8 mouse cellular contexts compared by ENCODE assay signal in genomic region chr5:33692393-33692792, GRCm38 (mm10). TPM values are rescaled to one million over a fixed set of nuclear protein-coding genes. Genes with fewer than 3 reads are reported as not detected.
DNase-seq lines count a peak whose midpoint lies in the region; ATAC-seq and TF ChIP-seq lines count a peak whose summit lies in the region.

No protein-coding gene starts in this region.

- peak; percentile 78 to 85 for ATAC-seq in hematopoietic stem cell, adult 5-6 weeks (replicated peaks in 1 of 2; ENCODE audit: insufficient read depth in 1 of 2, low FRiP score in 2 of 2, low TSS enrichment in 1 of 2, low read depth in 1 of 2, poor library complexity in 2 of 2, severe bottlenecking in 2 of 2)

- peak; percentile 37 for DNase-seq in adrenal gland, postnatal 10 days
- no peak for DNase-seq in adrenal gland, postnatal 4 days (ENCODE audit: low spot score in 2 of 2)
- DNase-seq in brain, embryonic 14.5 days (ENCODE audit: low read depth), result peak; percentile 89
- DNase-seq in lung, postnatal 4 days, result peak; percentile 73 to 86
- DNase-seq in frontal cortex, postnatal 36 days (ENCODE audit: low spot score in 2 of 2), result no peak
- no peak for DNase-seq in cerebellum, adult 18-20 months
- DNase-seq in layer of hippocampus, postnatal 25 days (ENCODE audit: extremely low spot score in 1 of 2, low spot score in 1 of 2), result no peak

- no peak for TF ChIP-seq POLR2A in brain, embryonic 14.5 days (IDR thresholded peaks at IDR 0.05; ENCODE audit: borderline replicate concordance, extremely low read depth, insufficient read depth, insufficient read length, poor library complexity, severe bottlenecking)

- no peak for TF ChIP-seq CTCF in brain, embryonic 14.5 days (IDR thresholded peaks at IDR 0.05; ENCODE audit: borderline replicate concordance, extremely low read depth, insufficient read depth, insufficient read length)

RNA-seq across cellular contexts. Expression of gene Fgfr3, which starts 29.1 kb away (rescaled TPM):
- 1 to 10 TPM; 4.8 to 8.8 TPM for total RNA-seq in adrenal gland, postnatal 10 days (2021)
- total RNA-seq in adrenal gland, postnatal 4 days (2021), result 10 to 100 TPM in 1 of 2 experiments, 1 to 10 TPM in 1; 5.2 to 13.7 TPM
- 86.0 and 123 TPM in 2 replicates for polyA plus RNA-seq in brain, embryonic 14.5 days (2012; rRNA removed)
- 2.2 and 3.0 TPM in 2 replicates for total RNA-seq in hematopoietic stem cell, adult 5-6 weeks (2017)
- 100 to 1,000 TPM; 107 to 123 TPM for total RNA-seq in layer of hippocampus, postnatal 25 days (2021)

RNA-seq across cellular contexts. Expression of gene Tmem129, which starts 34.2 kb away (rescaled TPM):
- 10 to 100 TPM; 18.6 to 21.7 TPM for total RNA-seq in adrenal gland, postnatal 10 days (2021)
- 10 to 100 TPM; 20.2 to 21.8 TPM for total RNA-seq in adrenal gland, postnatal 4 days (2021)
- 27.8 and 40.9 TPM in 2 replicates for polyA plus RNA-seq in brain, embryonic 14.5 days (2012; rRNA removed)
- total RNA-seq in hematopoietic stem cell, adult 5-6 weeks (2017), result 18.3 and 23.0 TPM in 2 replicates
- 10 to 100 TPM; 23.7 to 25.1 TPM for total RNA-seq in layer of hippocampus, postnatal 25 days (2021)

RNA-seq across cellular contexts. Expression of gene Tacc3, which starts 34.5 kb away (rescaled TPM):
- 10 to 100 TPM; 24.0 to 31.5 TPM for total RNA-seq in adrenal gland, postnatal 10 days (2021)
- total RNA-seq in adrenal gland, postnatal 4 days (2021), result 10 to 100 TPM; 47.4 to 49.1 TPM
- 33.1 and 48.6 TPM in 2 replicates for polyA plus RNA-seq in brain, embryonic 14.5 days (2012; rRNA removed)
- total RNA-seq in hematopoietic stem cell, adult 5-6 weeks (2017), result 103 and 133 TPM in 2 replicates
- total RNA-seq in layer of hippocampus, postnatal 25 days (2021), result 1 to 10 TPM; 5.2 to 8.3 TPM

RNA-seq across cellular contexts. Expression of gene Slbp, which starts 40.0 kb away (rescaled TPM):
- 10 to 100 TPM; 50.1 to 56.5 TPM for total RNA-seq in adrenal gland, postnatal 10 days (2021)
- 10 to 100 TPM; 65.7 to 71.6 TPM for total RNA-seq in adrenal gland, postnatal 4 days (2021)
- polyA plus RNA-seq in brain, embryonic 14.5 days (2012; rRNA removed), result 66.6 and 72.1 TPM in 2 replicates
- total RNA-seq in hematopoietic stem cell, adult 5-6 weeks (2017), result 220 and 242 TPM in 2 replicates
- total RNA-seq in layer of hippocampus, postnatal 25 days (2021), result 10 to 100 TPM; 22.4 to 22.5 TPM

Comparison
In these comparisons a context has a peak if more than half of its experiments do, and no peak if none do; other contexts are left out.
1. DNase-seq: peak in adrenal gland, postnatal 10 days (single experiment), brain, embryonic 14.5 days (single experiment) and lung, postnatal 4 days (2 of 2); none in adrenal gland, postnatal 4 days (0 of 2), frontal cortex, postnatal 36 days (0 of 2), cerebellum, adult 18-20 months (0 of 2) and layer of hippocampus, postnatal 25 days (0 of 2).
2. RNA of gene Fgfr3, which starts 29.1 kb away (total RNA-seq): 107 to 123 TPM in layer of hippocampus, postnatal 25 days; 5.2 to 13.7 TPM in adrenal gland, postnatal 4 days, 4.8 to 8.8 TPM in adrenal gland, postnatal 10 days and 2.2 to 3.0 TPM in hematopoietic stem cell, adult 5-6 weeks; every median in the first group is over 4 times any median in the second.